Comparison of ENCODE assay signal across 8 mouse cellular contexts in the genomic region with DNA sequence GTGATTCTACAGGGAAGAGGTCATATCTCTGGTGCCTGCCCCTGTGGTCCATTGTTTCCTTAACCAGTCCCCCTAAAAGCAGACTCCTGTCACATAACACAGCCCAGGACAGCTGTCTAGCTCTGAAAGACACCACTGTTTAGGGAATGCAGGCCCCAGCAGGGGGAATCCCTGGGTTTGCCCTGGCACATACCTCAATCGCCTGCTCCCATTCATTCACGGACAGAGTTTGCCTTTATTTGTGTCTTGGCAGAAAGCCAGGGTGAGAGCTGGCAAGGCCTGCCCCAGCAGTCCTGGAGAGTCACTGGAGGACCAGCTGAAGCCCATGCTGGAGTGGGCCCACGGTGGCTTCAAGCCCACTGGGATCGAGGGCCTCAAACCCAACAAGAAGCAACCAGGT. TPM values are rescaled to one million over a fixed set of nuclear protein-coding genes. Genes with fewer than 3 reads are reported as not detected.
DNase-seq lines count a peak whose midpoint lies in the region; ATAC-seq lines count a peak whose summit lies in the region.

No protein-coding gene starts in this region.

- peak overlapping the region; percentile 19 for H3K4me2 ChIP-seq in forebrain, embryonic 13.5 days

- DNase-seq in urinary bladder, adult 18-20 months (ENCODE audit: low spot score in 2 of 2), result peak; percentile 12 to 30
- no peak for DNase-seq in urinary bladder, postnatal 10 days (ENCODE audit: low spot score)
- peak; percentile 25 for DNase-seq in hindbrain, embryonic 10.5 days (ENCODE audit: low spot score)
- DNase-seq in left cerebral cortex, adult 11 months (ENCODE audit: low spot score), result peak; percentile 55
- peak; percentile 61 for DNase-seq in lung, postnatal 36 days
- peak; percentile 39 to 48 for DNase-seq in right cerebral cortex, postnatal 36 days (ENCODE audit: low spot score in 2 of 2)
- DNase-seq in spleen, postnatal 36 days (ENCODE audit: low spot score in 2 of 2), result no peak

- WGBS in forebrain, embryonic 13.5 days, result 13% methylated on average over 4 of the region's 4 CpGs
- WGBS in hindbrain, embryonic 10.5 days, result 36% methylated on average over 4 of the region's 4 CpGs

- H3K4me3 ChIP-seq in forebrain, embryonic 13.5 days, result no peak overlapping the region
- H3K4me3 ChIP-seq in hindbrain, embryonic 10.5 days, result no peak overlapping the region

- no peaks in the 10 kb centered on the region for H3K27me3 ChIP-seq in forebrain, embryonic 13.5 days
- no peaks in the 10 kb centered on the region for H3K27me3 ChIP-seq in hindbrain, embryonic 10.5 days (ENCODE audit: insufficient read depth, poor library complexity, severe bottlenecking)

- H3K36me3 ChIP-seq in forebrain, embryonic 13.5 days (ENCODE audit: poor library complexity, severe bottlenecking), result no peaks in the 10 kb centered on the region
- no peaks in the 10 kb centered on the region for H3K36me3 ChIP-seq in hindbrain, embryonic 10.5 days

- no peaks in the 10 kb centered on the region for H3K9me3 ChIP-seq in forebrain, embryonic 13.5 days (replicated peaks)
- no peaks in the 10 kb centered on the region for H3K9me3 ChIP-seq in hindbrain, embryonic 10.5 days

- no peak overlapping the region for H3K9ac ChIP-seq in forebrain, embryonic 13.5 days

- peak overlapping the region; percentile 84 for H3K27ac ChIP-seq in forebrain, embryonic 13.5 days
- H3K27ac ChIP-seq in hindbrain, embryonic 10.5 days, result peak overlapping the region; percentile 19; the same call in 1 of the 2 replicates

- peak; percentile 90 for ATAC-seq in forebrain, embryonic 13.5 days

- peaks cover 17% of the 10 kb centered on the region for H3K4me1 ChIP-seq in forebrain, embryonic 13.5 days
- peaks cover 12% of the 10 kb centered on the region for H3K4me1 ChIP-seq in hindbrain, embryonic 10.5 days (replicated peaks)

RNA-seq across cellular contexts. Expression of gene Dnmt3c, which starts 16.8 kb away (rescaled TPM):
- polyA plus RNA-seq in forebrain, embryonic 13.5 days (2015; fragmentation: Nextera tagmentation; extraction: Ambion mirVana), result 0.09 TPM in 1 of 2 replicates, not detected in the other
- not detected in 2 replicates for polyA plus RNA-seq in hindbrain, embryonic 10.5 days (2016; fragmentation: Nextera tagmentation; extraction: Ambion mirVana)

RNA-seq across cellular contexts. Expression of gene Mapre1, which starts 27.8 kb away (rescaled TPM):
- polyA plus RNA-seq in forebrain, embryonic 13.5 days (2015; fragmentation: Nextera tagmentation; extraction: Ambion mirVana), result 387 and 392 TPM in 2 replicates
- polyA plus RNA-seq in hindbrain, embryonic 10.5 days (2016; fragmentation: Nextera tagmentation; extraction: Ambion mirVana), result 314 and 319 TPM in 2 replicates

Comparison
In these comparisons a context has a peak if more than half of its experiments do, and no peak if none do; other contexts are left out.
1. DNase-seq: peak in urinary bladder, adult 18-20 months (2 of 2), hindbrain, embryonic 10.5 days (single experiment), left cerebral cortex, adult 11 months (single experiment), lung, postnatal 36 days (single experiment) and right cerebral cortex, postnatal 36 days (2 of 2); none in urinary bladder, postnatal 10 days (single experiment) and spleen, postnatal 36 days (0 of 2).